Mouse (Mus musculus) cortical plate, adult 2 months (tissue): ENCODE measurements around the gene Clint1. TPM values are rescaled to one million over a fixed set of nuclear protein-coding genes. Genes with fewer than 3 reads are reported as not detected.
A peak's percentile ranks its signal among the peaks of the same experiment; 100 is the strongest.

Experiments used
- H3K27ac ChIP-seq: fragments of 200-500 bp; 2 replicates; pipeline ENCODE4 v1.5.1; 2012; ENCODE audit warnings: low read length, control low read depth, inconsistent platforms; ENCODE audit not compliant: insufficient read depth
- H3K4me1 ChIP-seq: fragments of 200-500 bp; 2 replicates; pipeline ENCODE4 v1.6.1; 2011; ENCODE audit warnings: low read length; ENCODE audit not compliant: control insufficient read depth, insufficient read depth
- H3K4me3 ChIP-seq: fragments of 200-500 bp; 2 replicates; pipeline ENCODE4 v1.5.1; 2011; ENCODE audit warnings: mild to moderate bottlenecking, low read length, control low read depth; ENCODE audit not compliant: insufficient read depth
- CTCF ChIP-seq: fragments of 200-500 bp; IDR thresholded peaks from 2 replicates; pipeline ENCODE4 v1.5.1; 2011; ENCODE audit warnings: mild to moderate bottlenecking, control low read depth, low read length; ENCODE audit not compliant: insufficient read depth; ENCODE audit errors: extremely low read depth
- POLR2A ChIP-seq: fragments of 200-500 bp; IDR thresholded peaks from 2 replicates; pipeline ENCODE4 v1.6.1; 2011; ENCODE audit warnings: mild to moderate bottlenecking, low read length, control low read depth; ENCODE audit not compliant: insufficient read depth; ENCODE audit errors: extremely low read depth
- polyA plus RNA-seq: library from polyadenylated mRNA; depleted of rRNA; stranded (reverse); fragments of >200 nt; gene quantifications from 2 replicates; pipeline ENCODE4 v1.2.3, GENCODE M21; 2012

Gene Clint1
- polyA plus RNA-seq, 1 experiment = 41.7 TPM

DNA sequence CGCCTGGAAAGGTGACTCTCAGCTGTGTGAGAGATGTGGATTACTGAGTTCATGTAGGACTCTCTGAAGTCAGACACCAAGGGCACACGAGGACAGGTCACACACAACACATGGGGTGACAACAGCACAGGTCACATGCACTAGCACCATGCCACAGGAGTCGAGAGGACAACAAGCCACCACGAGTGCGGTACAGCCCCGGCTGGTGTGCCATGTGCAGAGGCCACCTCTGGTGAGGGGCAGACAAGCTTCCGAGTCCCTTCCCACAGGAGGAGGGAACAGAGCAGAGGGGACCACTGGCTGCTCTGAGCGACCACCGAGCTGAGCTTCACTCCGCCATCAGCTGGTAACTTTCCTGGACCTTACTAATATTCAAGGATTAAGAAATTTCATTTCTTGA, 80.9 kb downstream of the Clint1 start:
- no peak overlapping the region for H3K27ac ChIP-seq
- TF ChIP-seq POLR2A = no peak
- TF ChIP-seq CTCF = no peak
- no peak overlapping the region for H3K4me3 ChIP-seq
- H3K4me1 ChIP-seq = no peaks in the 10 kb centered on the region

DNA sequence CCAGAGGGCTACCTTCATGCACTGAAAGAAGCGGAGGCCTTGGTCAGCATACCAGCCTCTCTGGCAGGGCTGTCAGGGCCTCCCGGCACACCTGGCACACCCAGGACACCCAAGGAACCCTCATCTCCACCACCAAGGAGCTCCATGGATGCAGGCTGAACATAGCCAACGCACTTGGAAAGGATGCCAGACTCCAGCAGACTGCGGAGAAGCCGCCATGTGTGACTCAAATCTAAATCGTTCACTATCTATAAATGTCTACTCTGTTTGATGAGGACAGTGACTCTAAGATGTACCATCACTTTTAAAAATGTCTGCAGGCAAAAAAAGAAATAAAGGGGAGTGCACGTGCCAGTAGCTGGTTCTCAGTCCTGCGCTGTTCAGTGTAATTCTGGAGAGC, 85.6 kb downstream of the Clint1 start:
- TF ChIP-seq CTCF (no peak), POLR2A (no peak)
- H3K4me1 ChIP-seq = no peaks in the 10 kb centered on the region
- no peak overlapping the region for H3K4me3 ChIP-seq
- H3K27ac ChIP-seq = no peak overlapping the region

DNA sequence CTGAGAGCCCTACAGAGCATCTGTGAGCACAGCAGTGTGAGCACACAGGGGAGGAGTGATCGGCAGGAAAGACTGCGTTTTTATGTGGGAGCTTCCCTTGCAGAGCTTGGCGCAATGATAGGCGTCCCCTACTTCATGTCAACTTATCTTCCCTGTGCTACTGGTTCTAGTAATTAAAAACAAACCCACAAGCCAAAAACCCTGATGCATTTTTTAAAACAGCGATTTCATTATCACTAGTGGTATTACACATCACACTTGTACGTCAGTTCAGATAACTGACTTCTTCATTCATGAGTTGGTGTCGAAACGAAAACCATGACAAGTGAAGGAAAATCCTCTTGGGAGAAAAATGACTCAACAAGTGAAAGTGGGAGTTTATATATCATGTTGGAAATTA, 87.1 kb downstream of the Clint1 start:
- Histone ChIP-seq H3K4me1 (no peaks in the 10 kb centered on the region), H3K27ac (no peak overlapping the region)
- TF ChIP-seq POLR2A = no peak
- no peak for TF ChIP-seq CTCF

GRCm38 (mm10) chr11:45942281-45942680, 90.4 kb downstream of the Clint1 start:
- no peak for TF ChIP-seq CTCF
- TF ChIP-seq POLR2A = no peak
- Histone ChIP-seq H3K27ac (no peak overlapping the region), H3K4me1 (peaks cover 2% of the 10 kb centered on the region; the same call in 1 of the 2 replicates), H3K4me3 (no peak overlapping the region)

More for the DNA sequence above, 87.1 kb downstream of the Clint1 start:
- no peak overlapping the region for H3K4me3 ChIP-seq

DNA sequence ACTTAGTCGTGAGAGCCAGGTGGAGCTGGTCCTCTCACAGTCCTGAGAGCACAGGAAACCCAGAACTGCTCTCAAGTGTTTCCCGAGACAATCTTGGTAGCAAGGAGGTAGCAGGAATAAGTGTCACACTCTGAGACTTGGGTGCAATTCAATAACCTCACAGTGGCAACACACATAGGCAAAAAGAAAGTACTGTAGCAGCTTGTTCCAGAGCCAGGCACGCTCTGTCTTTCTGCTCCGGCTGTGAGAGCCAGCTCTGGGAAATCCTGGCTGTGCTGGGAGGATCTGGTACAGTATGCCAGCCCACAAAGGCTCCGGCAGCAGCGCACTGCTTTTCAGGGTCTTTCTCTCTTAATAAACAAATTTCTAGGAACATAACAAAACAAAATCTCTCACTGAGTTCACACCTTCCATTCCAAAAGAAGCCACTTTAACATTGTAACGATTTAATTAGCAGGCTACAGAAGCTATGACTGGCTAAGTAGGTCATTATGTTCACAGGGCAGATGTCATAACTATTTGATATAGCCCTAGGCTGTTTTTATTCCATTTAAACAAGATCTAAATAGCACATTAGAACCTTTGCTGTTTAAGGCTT, 91.4 kb downstream of the Clint1 start:
- Histone ChIP-seq H3K4me3 (peak overlapping the region; percentile 81), H3K4me1 (peaks cover 2% of the 10 kb centered on the region; the same call in 1 of the 2 replicates), H3K27ac (no peak overlapping the region)
- TF ChIP-seq POLR2A = no peak
- no peak for TF ChIP-seq CTCF

DNA sequence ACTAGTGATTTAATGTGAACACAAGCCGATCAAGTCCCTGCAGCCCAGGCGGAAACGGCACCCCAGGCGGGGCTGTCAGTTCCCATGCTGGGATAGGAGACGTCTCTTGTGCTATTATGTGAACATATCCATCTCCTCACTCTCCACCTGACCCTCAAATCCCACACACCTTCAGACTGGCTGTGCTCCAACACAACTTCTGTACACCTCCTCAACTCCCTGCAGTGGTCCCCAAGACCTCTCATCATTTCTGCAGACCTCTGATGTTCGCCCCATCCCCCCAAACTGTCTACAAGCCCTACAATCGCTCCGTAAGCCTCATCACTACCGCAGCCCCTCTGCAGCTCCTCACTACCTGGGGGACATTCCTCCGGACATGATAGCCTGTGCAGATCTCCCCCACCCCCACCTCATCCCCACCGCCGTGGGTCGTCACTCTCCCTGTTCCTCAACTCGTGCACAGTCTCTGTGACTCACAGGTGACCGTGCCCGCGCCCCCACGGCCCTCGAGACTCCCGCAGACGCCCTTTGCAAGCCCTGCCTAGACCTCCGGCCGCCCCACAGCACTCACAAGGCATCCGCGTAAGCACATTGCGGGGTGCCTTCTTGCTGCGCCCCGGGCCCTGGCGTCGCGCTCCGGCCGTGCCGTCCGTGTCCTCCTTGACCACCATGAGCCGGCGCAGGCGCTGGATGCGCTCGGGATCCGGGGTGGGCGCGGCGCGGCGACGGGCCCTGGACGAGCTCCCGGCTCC, 92.2 kb downstream of the Clint1 start:
- Histone ChIP-seq H3K4me3 (peak overlapping the region; percentile 81), H3K27ac (0 out of 2 replicates have a peak overlapping the region, but pooled peaks have one; percentile 12), H3K4me1 (peaks cover 2% of the 10 kb centered on the region; the same call in 1 of the 2 replicates)
- TF ChIP-seq CTCF = no peak
- TF ChIP-seq POLR2A = no peak

DNA sequence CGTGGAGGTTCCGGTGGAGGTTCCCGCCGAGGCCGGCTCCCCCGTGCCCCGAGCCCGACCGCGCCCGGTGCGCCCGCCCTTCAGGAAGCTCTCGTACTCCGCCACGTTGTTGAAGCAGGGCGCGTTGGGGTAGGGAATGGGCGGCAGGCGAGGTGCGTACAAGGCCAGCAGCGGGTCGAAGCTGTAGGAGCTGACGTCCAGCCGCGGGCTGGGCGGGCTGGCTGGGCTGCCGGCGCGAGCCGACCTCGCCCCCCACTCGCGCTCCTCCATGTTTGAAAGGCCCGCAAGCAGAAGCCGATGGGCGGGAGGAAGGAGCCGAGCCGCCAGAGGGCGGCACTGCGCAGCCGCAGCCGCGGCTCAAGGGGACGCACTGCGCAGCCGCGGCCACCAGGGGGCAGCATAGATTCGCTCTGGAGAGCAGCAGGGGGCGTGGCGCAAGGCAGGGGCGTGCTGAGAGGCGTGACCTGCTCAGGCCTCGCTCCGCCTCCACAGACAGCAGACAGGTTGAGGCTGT, 92.8 kb downstream of the Clint1 start, which contains the start of gene Lsm11:
Gene Lsm11, minus strand, starts transcription at position 293 of the 514 bp plus-strand sequence.
- 0 out of 2 replicates have a peak within 1 kb of the TSS, but pooled peaks have one; percentile 12 for H3K27ac ChIP-seq
- H3K4me1 ChIP-seq = peaks cover 2% of the 10 kb centered on the region; the same call in 1 of the 2 replicates
- TF ChIP-seq POLR2A (no peak), CTCF (peak; percentile 92)
- H3K4me3 ChIP-seq = peak within 1 kb of the TSS; percentile 81

GRCm38 (mm10) chr11:45946796-45947195, 94.9 kb downstream of the Clint1 start:
- Histone ChIP-seq H3K4me3 (no peak overlapping the region), H3K27ac (peak overlapping the region; percentile 69), H3K4me1 (peaks cover 2% of the 10 kb centered on the region; the same call in 1 of the 2 replicates)
- no peak for TF ChIP-seq POLR2A
- TF ChIP-seq CTCF = no peak

DNA sequence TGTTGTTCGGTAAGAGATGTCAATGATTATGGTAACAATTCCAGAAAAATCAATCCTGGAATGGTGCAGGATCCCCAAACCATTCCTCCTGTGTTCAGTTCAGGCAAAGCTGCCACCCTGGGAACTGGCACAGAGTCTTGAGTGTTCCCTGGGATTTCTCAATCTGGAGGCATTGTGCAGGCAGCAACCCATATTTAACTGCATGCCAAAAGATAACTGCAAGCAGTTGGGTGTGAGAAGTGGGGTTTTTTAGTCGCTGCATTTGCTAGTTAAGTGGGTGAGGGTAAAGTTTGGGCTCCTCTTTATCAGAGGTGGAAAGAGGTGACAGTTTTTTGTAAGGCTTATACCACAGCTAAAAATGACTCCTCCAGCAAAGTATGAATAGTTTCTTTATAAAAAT, 95.6 kb downstream of the Clint1 start:
- H3K4me1 ChIP-seq = peaks cover 2% of the 10 kb centered on the region; the same call in 1 of the 2 replicates
- TF ChIP-seq POLR2A (no peak), CTCF (no peak)

More for the DNA sequence above, 95.6 kb downstream of the Clint1 start:
- Histone ChIP-seq H3K27ac (no peak overlapping the region), H3K4me3 (no peak overlapping the region)
